Mouse (Mus musculus) liver, postnatal 0 days (tissue): Measurements from ENCODE around the gene Cnpy1. TPM values are rescaled to one million over a fixed set of nuclear protein-coding genes. Genes with fewer than 3 reads are reported as not detected.

Experiments used
- ATAC-seq: fragments of 200-750 bp; cut with Nextera tagmentation; 2 replicates; pipeline ENCODE4 v1.8.0; 2017; ENCODE audit warnings: mild to moderate bottlenecking, moderate library complexity
- DNase-seq: peaks from one replicate; pipeline ENCODE4 v3.0.0-alpha.2; 2016
- H3K27ac ChIP-seq: fragments of 300-500 bp; sonication (generic); 2 replicates; pipeline ENCODE4 v1.5.1; 2014; ENCODE audit warnings: antibody characterized with exemption, moderate library complexity, mild to moderate bottlenecking, low read depth
- H3K27me3 ChIP-seq: fragments of 300-500 bp; sonication (generic); 2 replicates; pipeline ENCODE4 v1.6.1; 2014; ENCODE audit warnings: low read length, control low read depth, mixed read lengths; ENCODE audit not compliant: insufficient read depth
- H3K36me3 ChIP-seq: fragments of 300-500 bp; sonication (generic); replicated peaks from 2 replicates; pipeline ENCODE4 v1.6.1; 2014; ENCODE audit warnings: mild to moderate bottlenecking, control low read depth, low read length, moderate library complexity, mixed read lengths; ENCODE audit not compliant: insufficient read depth
- H3K4me1 ChIP-seq: fragments of 300-500 bp; sonication (generic); 2 replicates; pipeline ENCODE4 v1.6.1; 2014; ENCODE audit warnings: antibody characterized with exemption, mild to moderate bottlenecking, control low read depth; ENCODE audit not compliant: insufficient read depth
- H3K4me2 ChIP-seq: fragments of 300-500 bp; sonication (generic); 2 replicates; pipeline ENCODE4 v1.6.1; 2014; ENCODE audit warnings: low read depth, mild to moderate bottlenecking, low read length, moderate library complexity, mixed read lengths
- H3K4me3 ChIP-seq: fragments of 300-500 bp; sonication (generic); 2 replicates; pipeline ENCODE4 v1.5.1; 2014; ENCODE audit warnings: low read depth, low read length
- H3K9ac ChIP-seq: fragments of 300-500 bp; sonication (generic); replicated peaks from 2 replicates; pipeline ENCODE4 v1.6.1; 2014; ENCODE audit warnings: mild to moderate bottlenecking, moderate library complexity
- H3K9me3 ChIP-seq: fragments of 300-500 bp; sonication (generic); 2 replicates; pipeline ENCODE4 v1.6.1; 2016; ENCODE audit warnings: mild to moderate bottlenecking, control low read depth, low read length, mixed read lengths
- CTCF ChIP-seq: sonication (generic); IDR thresholded peaks from 2 replicates; pipeline ENCODE4 v1.5.1; 2016; ENCODE audit warnings: antibody characterized with exemption, low read depth
- EP300 ChIP-seq: IDR thresholded peaks from 2 replicates; pipeline ENCODE4 v1.6.1; 2016; ENCODE audit warnings: antibody characterized with exemption, low read depth, mild to moderate bottlenecking
- WGBS: fragments of 180-500 bp; shearing (Covaris S2); extraction: QIAGEN DNeasy Blood & Tissue Kit; methylation state at CpG from one replicate; pipeline ENCODE4 v1.1.7; 2014; ENCODE audit not compliant: insufficient replicate concordance; 5-methylcytosine and 5-hydroxymethylcytosine counted together
- polyA plus RNA-seq: library from polyadenylated mRNA; unstranded; fragments of >200 nt; fragmentation: Nextera tagmentation; extraction: Ambion mirVana; gene quantifications from 2 replicates; pipeline ENCODE4 v1.2.1, GENCODE M21; 2015

Cnpy1 gene
- polyA plus RNA-seq, 1 experiment from 2014 or later = not detected

DNA sequence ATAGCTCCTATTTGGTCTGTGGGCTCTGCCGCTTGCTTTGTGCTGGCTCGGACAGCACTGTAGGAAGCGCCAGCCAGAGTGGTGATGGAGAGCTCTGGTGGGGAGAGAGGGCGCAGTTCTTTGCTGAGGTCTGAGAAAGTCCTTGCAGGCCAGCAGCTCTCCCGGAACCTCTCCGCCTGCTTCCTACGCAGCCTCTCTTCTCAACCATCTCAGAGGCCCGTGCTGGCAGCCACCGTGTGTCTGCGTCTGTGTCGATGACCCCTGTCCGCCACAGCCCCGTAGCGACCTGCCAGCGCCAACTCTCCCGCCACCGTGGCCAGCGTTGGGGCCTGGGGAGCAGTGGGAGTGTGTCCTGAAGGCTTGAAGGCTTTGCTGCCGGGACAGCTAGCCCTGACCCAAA lies 74.7 kb downstream of the Cnpy1 start:
- WGBS = 6% methylated on average over 19 of the region's 19 CpGs
- Histone ChIP-seq H3K36me3 (no peaks in the 10 kb centered on the region), H3K4me3 (no peak overlapping the region)

DNA sequence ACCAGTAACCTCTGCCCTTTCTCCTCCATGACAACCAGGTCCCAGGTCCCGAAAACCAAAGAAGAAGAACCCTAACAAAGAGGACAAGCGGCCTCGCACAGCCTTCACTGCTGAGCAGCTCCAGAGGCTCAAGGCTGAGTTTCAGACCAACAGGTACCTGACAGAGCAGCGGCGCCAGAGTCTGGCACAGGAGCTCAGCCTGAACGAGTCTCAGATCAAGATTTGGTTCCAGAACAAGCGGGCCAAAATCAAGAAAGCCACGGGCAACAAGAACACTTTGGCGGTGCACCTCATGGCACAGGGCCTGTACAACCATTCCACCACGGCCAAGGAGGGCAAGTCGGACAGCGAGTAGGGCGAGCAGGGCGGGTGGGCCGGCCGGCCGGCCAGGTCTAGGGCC lies 75.5 kb downstream of the Cnpy1 start:
- H3K36me3 ChIP-seq = no peaks in the 10 kb centered on the region

More for the DNA sequence above, 74.7 kb downstream of the Cnpy1 start:
- TF ChIP-seq EP300 = no peak
- no peak for TF ChIP-seq CTCF
- Histone ChIP-seq H3K9ac (no peak overlapping the region), H3K9me3 (no peaks in the 10 kb centered on the region), H3K27ac (no peak overlapping the region), H3K4me1 (0 out of 2 replicates have a peak, but pooled peaks cover 4% of the 10 kb centered on the region), H3K27me3 (peaks cover 90% of the 10 kb centered on the region), H3K4me2 (no peak overlapping the region)
- no peak for DNase-seq
- no peak for ATAC-seq

DNA sequence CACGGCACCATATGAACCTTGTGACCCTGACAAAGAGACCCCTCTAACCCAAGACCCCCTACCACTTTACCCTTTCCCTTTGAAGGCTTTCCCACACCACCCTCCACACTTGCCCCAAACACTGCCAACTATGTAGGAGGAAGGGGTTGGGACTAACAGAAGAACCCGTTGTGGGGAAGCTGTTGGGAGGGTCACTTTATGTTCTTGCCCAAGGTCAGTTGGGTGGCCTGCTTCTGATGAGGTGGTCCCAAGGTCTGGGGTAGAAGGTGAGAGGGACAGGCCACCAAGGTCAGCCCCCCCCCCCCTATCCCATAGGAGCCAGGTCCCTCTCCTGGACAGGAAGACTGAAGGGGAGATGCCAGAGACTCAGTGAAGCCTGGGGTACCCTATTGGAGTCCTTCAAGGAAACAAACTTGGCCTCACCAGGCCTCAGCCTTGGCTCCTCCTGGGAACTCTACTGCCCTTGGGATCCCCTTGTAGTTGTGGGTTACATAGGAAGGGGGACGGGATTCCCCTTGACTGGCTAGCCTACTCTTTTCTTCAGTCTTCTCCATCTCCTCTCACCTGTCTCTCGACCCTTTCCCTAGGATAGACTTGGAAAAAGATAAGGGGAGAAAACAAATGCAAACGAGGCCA lies 76.3 kb downstream of the Cnpy1 start:
- peaks cover 8% of the 10 kb centered on the region; the same call in 1 of the 2 replicates for H3K4me1 ChIP-seq
- H3K4me2 ChIP-seq = no peak overlapping the region
- H3K36me3 ChIP-seq = no peaks in the 10 kb centered on the region
- H3K27me3 ChIP-seq = peaks cover 86% of the 10 kb centered on the region
- no peaks in the 10 kb centered on the region for H3K9me3 ChIP-seq
- 5% methylated on average over 5 of the region's 5 CpGs for WGBS
- no peak for DNase-seq
- H3K27ac ChIP-seq = no peak overlapping the region
- no peak for ATAC-seq
- no peak for TF ChIP-seq CTCF
- no peak for TF ChIP-seq EP300
- H3K4me3 ChIP-seq = no peak overlapping the region
- H3K9ac ChIP-seq = no peak overlapping the region

More for the DNA sequence above, 75.5 kb downstream of the Cnpy1 start:
- H3K27ac ChIP-seq = no peak overlapping the region
- H3K9me3 ChIP-seq = no peaks in the 10 kb centered on the region
- peaks cover 8% of the 10 kb centered on the region; the same call in 1 of the 2 replicates for H3K4me1 ChIP-seq
- no peak for DNase-seq
- no peak for TF ChIP-seq CTCF
- TF ChIP-seq EP300 = no peak
- no peak overlapping the region for H3K4me2 ChIP-seq
- ATAC-seq = no peak
- H3K27me3 ChIP-seq = peaks cover 87% of the 10 kb centered on the region
- no peak overlapping the region for H3K9ac ChIP-seq
- H3K4me3 ChIP-seq = no peak overlapping the region
- 6% methylated on average over 17 of the region's 17 CpGs for WGBS

DNA sequence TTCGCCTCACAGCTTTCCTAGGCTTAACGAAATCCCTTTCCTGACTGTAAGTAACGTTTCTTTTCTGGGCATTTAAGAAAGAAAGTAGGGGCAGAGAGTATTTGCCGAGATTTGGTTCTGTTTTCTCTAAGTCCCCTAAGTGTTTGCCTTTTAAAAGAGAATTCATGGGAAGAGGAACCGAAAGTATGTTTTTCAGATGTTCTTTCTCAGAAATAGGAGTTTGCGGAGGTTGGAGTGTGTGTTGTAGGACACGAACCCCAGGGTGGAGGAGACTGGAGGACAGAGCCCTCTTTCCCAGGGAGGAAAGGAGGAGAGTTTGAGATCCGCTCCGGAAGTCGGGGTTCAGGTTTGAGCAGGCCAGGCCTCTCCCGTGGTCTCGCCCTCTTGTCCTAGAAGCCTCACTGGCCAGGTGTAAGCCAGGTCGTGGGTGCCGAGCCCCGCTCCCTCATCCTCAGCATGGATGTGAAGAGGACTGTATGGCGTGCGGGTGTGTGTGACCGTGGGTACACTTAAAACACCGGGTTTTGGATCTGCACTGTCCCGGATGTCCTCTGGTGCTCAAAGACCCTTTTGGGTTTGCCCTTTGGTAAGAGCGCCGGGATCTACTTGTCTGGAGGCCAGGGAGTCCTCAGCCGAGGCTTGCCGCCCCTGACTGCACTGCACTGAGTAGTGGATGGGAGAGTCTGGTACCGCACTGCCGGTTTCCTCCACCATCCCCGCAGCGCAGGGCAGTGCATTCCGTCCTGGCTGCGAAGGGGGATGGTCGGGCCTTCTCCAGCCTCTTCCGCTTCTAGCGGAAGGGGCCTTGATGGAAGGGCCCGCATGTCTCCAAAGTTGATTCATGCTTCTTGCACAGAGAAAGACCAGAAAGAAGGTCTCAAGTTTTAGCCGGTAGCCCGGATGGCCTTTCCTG lies 77.1 kb downstream of the Cnpy1 start:
- ATAC-seq = no peak
- Histone ChIP-seq H3K4me2 (peak overlapping the region; percentile 60), H3K36me3 (no peaks in the 10 kb centered on the region), H3K9ac (no peak overlapping the region), H3K4me3 (peak overlapping the region; percentile 31), H3K27ac (no peak overlapping the region), H3K27me3 (peaks cover 86% of the 10 kb centered on the region), H3K4me1 (peaks cover 8% of the 10 kb centered on the region; the same call in 1 of the 2 replicates), H3K9me3 (no peaks in the 10 kb centered on the region)
- no peak for DNase-seq
- WGBS = 2% methylated on average over 36 of the region's 36 CpGs
- TF ChIP-seq CTCF (no peak), EP300 (no peak)

DNA sequence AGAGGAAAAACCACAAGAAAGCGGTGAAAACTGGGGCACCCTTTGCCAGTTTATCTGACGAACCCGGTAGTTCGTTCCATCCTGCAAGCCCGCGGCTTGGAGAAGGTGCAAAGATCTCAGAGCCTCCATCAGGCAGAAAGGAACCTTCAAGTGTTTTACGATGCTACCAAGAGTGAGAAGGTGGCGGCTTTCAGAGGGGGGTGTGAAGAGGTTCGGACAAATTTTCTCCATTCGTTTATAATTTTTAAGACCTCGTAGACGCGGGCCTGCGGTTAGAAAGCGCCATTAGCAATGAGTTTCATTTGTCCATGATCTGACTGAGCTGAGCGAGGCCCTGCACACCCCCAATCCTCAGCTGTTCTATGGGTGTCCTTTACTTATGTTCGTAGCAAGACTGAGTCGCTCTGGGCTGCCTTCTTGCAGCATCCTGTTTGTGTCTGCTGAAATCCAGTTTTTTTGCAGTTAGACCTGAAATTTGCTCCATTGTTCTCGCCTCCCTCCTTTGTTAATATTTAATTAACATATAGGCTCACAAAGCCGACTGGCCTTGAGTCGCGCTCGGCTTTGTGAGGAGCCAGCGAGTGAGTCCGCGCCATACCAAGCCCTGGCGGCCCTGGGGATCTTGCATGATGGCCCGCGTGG lies 77.9 kb downstream of the Cnpy1 start:
- Histone ChIP-seq H3K27ac (no peak overlapping the region), H3K27me3 (peaks cover 84% of the 10 kb centered on the region), H3K9ac (no peak overlapping the region), H3K9me3 (no peaks in the 10 kb centered on the region), H3K4me1 (peaks cover 8% of the 10 kb centered on the region; the same call in 1 of the 2 replicates), H3K4me3 (peak overlapping the region; percentile 31), H3K36me3 (no peaks in the 10 kb centered on the region), H3K4me2 (peak overlapping the region; percentile 60)
- 2% methylated on average over 29 of the region's 29 CpGs for WGBS
- no peak for ATAC-seq
- DNase-seq = no peak
- TF ChIP-seq EP300 (no peak), CTCF (no peak)
